Mouse (Mus musculus) myocyte (in vitro differentiated cells): ENCODE data around the gene Rgma.

Source experiments
- MAX ChIP-seq: IDR thresholded peaks from one replicate; pipeline ENCODE4 v1.6.1; 2011; ENCODE audit warnings: low read depth, mild to moderate bottlenecking, control low read depth
- MYOD1 ChIP-seq, 3 experiments: IDR thresholded peaks; one replicate each; pipeline ENCODE4 v1.6.1; 2011; ENCODE audit warnings: control low read depth in 2 of 3, low read depth in 2 of 3, mild to moderate bottlenecking in 2 of 3, moderate library complexity in 1 of 3; ENCODE audit not compliant: insufficient read length in 2 of 3, control insufficient read depth in 1 of 3
- POLR2A ChIP-seq: IDR thresholded peaks from one replicate; pipeline ENCODE4 v1.6.1; 2011; ENCODE audit warnings: low read depth, mild to moderate bottlenecking, control low read depth, moderate library complexity; ENCODE audit not compliant: insufficient read length
- POLR2AphosphoS2 ChIP-seq: IDR thresholded peaks from one replicate; pipeline ENCODE4 v1.6.1; 2011; ENCODE audit warnings: low read depth, control low read depth; ENCODE audit not compliant: insufficient read length
- REST ChIP-seq: IDR thresholded peaks from one replicate; pipeline ENCODE4 v1.6.1; 2011; ENCODE audit warnings: mild to moderate bottlenecking, control low read depth, moderate library complexity; ENCODE audit not compliant: insufficient read depth, insufficient read length

- TF ChIP-seq MYOD1 (IDR thresholded peaks at IDR 0.05; ENCODE audit: control insufficient read depth in 1 of 3, insufficient read length in 2 of 3, low read depth in 2 of 3) (no peak), POLR2A (no peak), MAX (no peak), REST (no peak), POLR2AphosphoS2 (no peak)
These were observed 38.9 kb upstream of the Rgma start for GRCm38 (mm10) chr7:73336380-73336779.
